Mouse (Mus musculus) forebrain, postnatal 0 days (tissue): ENCODE results near the gene Prss33. TPM values are rescaled to one million over a fixed set of nuclear protein-coding genes. Genes with fewer than 3 reads are reported as not detected.

ENCODE experiments used
- ATAC-seq: fragments of 200-750 bp; cut with Nextera tagmentation; 2 replicates; pipeline ENCODE4 v1.8.0; 2017; ENCODE audit warnings: mild to moderate bottlenecking, moderate library complexity
- DNase-seq: peaks from one replicate; pipeline ENCODE4 v3.0.0-alpha.2; 2015
- H3K27ac ChIP-seq: fragments of 300-500 bp; sonication (generic); 2 replicates; pipeline ENCODE4 v1.5.1; 2014; ENCODE audit warnings: low read depth, mild to moderate bottlenecking, antibody characterized with exemption, low read length, moderate library complexity, mixed read lengths
- H3K27me3 ChIP-seq: fragments of 300-500 bp; sonication (generic); 2 replicates; pipeline ENCODE4 v1.6.1; 2014; ENCODE audit warnings: mild to moderate bottlenecking, low read length, mixed read lengths; ENCODE audit not compliant: insufficient read depth
- H3K36me3 ChIP-seq: fragments of 300-500 bp; sonication (generic); 2 replicates; pipeline ENCODE4 v1.6.1; 2014; ENCODE audit warnings: mild to moderate bottlenecking, moderate library complexity; ENCODE audit not compliant: insufficient read depth
- H3K4me1 ChIP-seq: fragments of 300-500 bp; sonication (generic); 2 replicates; pipeline ENCODE4 v1.6.1; 2014; ENCODE audit warnings: antibody characterized with exemption; ENCODE audit not compliant: insufficient read depth
- H3K4me2 ChIP-seq: fragments of 300-500 bp; sonication (generic); 2 replicates; pipeline ENCODE4 v1.6.1; 2014; ENCODE audit warnings: low read depth, mild to moderate bottlenecking, moderate library complexity
- H3K4me3 ChIP-seq: fragments of 300-500 bp; sonication (generic); 2 replicates; pipeline ENCODE4 v1.5.1; 2014; ENCODE audit warnings: low read depth, low read length, mixed read lengths
- H3K9ac ChIP-seq: fragments of 300-500 bp; sonication (generic); 2 replicates; pipeline ENCODE4 v1.6.1; 2014; ENCODE audit warnings: mild to moderate bottlenecking
- H3K9me3 ChIP-seq: fragments of 300-500 bp; sonication (generic); 2 replicates; pipeline ENCODE4 v1.6.1; 2016; ENCODE audit warnings: low read length
- CTCF ChIP-seq: sonication (generic); IDR thresholded peaks from 2 replicates; pipeline ENCODE4 v1.5.1; 2016; ENCODE audit warnings: antibody characterized with exemption, control low read depth, low read depth
- WGBS: fragments of 180-500 bp; shearing (Covaris S2); extraction: QIAGEN DNeasy Blood & Tissue Kit; methylation state at CpG from one replicate; pipeline ENCODE4 v1.1.7; 2014; 5-methylcytosine and 5-hydroxymethylcytosine counted together
- microRNA-seq, 2 experiments: library from miRNA; unstranded; fragments of <30 nt; microRNA quantifications; one replicate each; pipeline ENCODE4; 2016
- polyA plus RNA-seq: library from polyadenylated mRNA; unstranded; fragments of >200 nt; fragmentation: Nextera tagmentation; extraction: Ambion mirVana; gene quantifications from 2 replicates; pipeline ENCODE4 v1.2.1, GENCODE M21; 2015
- total RNA-seq: library from RNA; depleted of rRNA; stranded (reverse); fragments of >200 nt; gene quantifications from 2 replicates; pipeline ENCODE4 v1.2.3, GENCODE M21; 2014; rRNA removed

Gene Prss33
- total and polyA plus RNA-seq, 2 experiments from 2014 or later, result not detected

- H3K27me3 ChIP-seq, result no peaks in the 10 kb centered on the region
- H3K4me3 ChIP-seq, result peak within 1 kb of the TSS; percentile 59
- no peaks in the 10 kb centered on the region for H3K36me3 ChIP-seq
- DNase-seq (peak; percentile 95), ATAC-seq (peak; percentile 89)
- peaks cover 15% of the 10 kb centered on the region for H3K4me1 ChIP-seq
- H3K9ac ChIP-seq, result peak within 1 kb of the TSS; percentile 70
- TF ChIP-seq CTCF, result no peak; the same call in 1 of the 2 replicates
- WGBS, result 3% methylated on average over 43 of the region's 43 CpGs
- peak within 1 kb of the TSS; percentile 83 for H3K27ac ChIP-seq
- peak within 1 kb of the TSS; percentile 82 for H3K4me2 ChIP-seq
- H3K9me3 ChIP-seq, result no peaks in the 10 kb centered on the region
Measured at GRCm38 (mm10) chr17:23785561-23786471, 50.0 kb downstream of the Prss33 start, which contains the start of gene Flywch2. Flywch2 (minus strand) TSS chr17:23786081.

- H3K4me2 ChIP-seq, result no peak overlapping the region
- H3K4me3 ChIP-seq, result no peak overlapping the region
- H3K27ac ChIP-seq, result no peak overlapping the region
- no peaks in the 10 kb centered on the region for H3K9me3 ChIP-seq
- DNase-seq (no peak), ATAC-seq (no peak)
- no peak for TF ChIP-seq CTCF
- H3K36me3 ChIP-seq, result no peaks in the 10 kb centered on the region; the same call in 1 of the 2 replicates
- no peaks in the 10 kb centered on the region for H3K27me3 ChIP-seq
- H3K9ac ChIP-seq, result no peak overlapping the region
- peaks cover 6% of the 10 kb centered on the region; the same call in 1 of the 2 replicates for H3K4me1 ChIP-seq
Measured at GRCm38 (mm10) chr17:23783352-23783751, 52.5 kb downstream of the Prss33 start.

Small RNA genes within 50 kb of the gene (microRNA-seq; reads per million reads assigned to microRNA genes)
- 0.39 to 0.85 reads per million in 2 experiments for gene Mir5125

Other genes starting within 250 kb of the Prss33 start
- gene Zfp13, start 236.6 kb downstream of the Prss33 start, total RNA-seq, result 43.0 and 47.0 TPM in 2 replicates
- 21.5 and 23.6 TPM in 2 replicates for gene Zfp13, start 236.6 kb downstream of the Prss33 start, polyA plus RNA-seq
- not detected in 2 replicates for gene Zscan10, start 235.2 kb downstream of the Prss33 start, total RNA-seq
- gene Zscan10, start 235.2 kb downstream of the Prss33 start, polyA plus RNA-seq, result 0.18 and 0.21 TPM in 2 replicates
- gene Mmp25, start 190.8 kb downstream of the Prss33 start, total RNA-seq, result 0.31 and 0.48 TPM in 2 replicates
- gene Mmp25, start 190.8 kb downstream of the Prss33 start, polyA plus RNA-seq, result 0.91 and 1.1 TPM in 2 replicates
- 0.14 TPM in 1 of 2 replicates, not detected in the other for gene Bicdl2, start 175.6 kb downstream of the Prss33 start, total RNA-seq
- gene Bicdl2, start 175.6 kb downstream of the Prss33 start, polyA plus RNA-seq, result 0.12 TPM in 1 of 2 replicates, not detected in the other
- 82.3 and 84.6 TPM in 2 replicates for gene Hcfc1r1, start 162.5 kb downstream of the Prss33 start, total RNA-seq
- 198 and 215 TPM in 2 replicates for gene Hcfc1r1, start 162.5 kb downstream of the Prss33 start, polyA plus RNA-seq
- 14.7 and 18.2 TPM in 2 replicates for gene Thoc6, start 162.2 kb downstream of the Prss33 start, total RNA-seq
- 18.0 and 21.1 TPM in 2 replicates for gene Thoc6, start 162.2 kb downstream of the Prss33 start, polyA plus RNA-seq
- gene Tnfrsf12a, start 158.6 kb downstream of the Prss33 start, total RNA-seq, result 1.4 and 3.9 TPM in 2 replicates
- 2.0 and 3.6 TPM in 2 replicates for gene Tnfrsf12a, start 158.6 kb downstream of the Prss33 start, polyA plus RNA-seq
- 0.31 and 1.8 TPM in 2 replicates for gene Cldn6, start 156.8 kb downstream of the Prss33 start, total RNA-seq
- gene Cldn6, start 156.8 kb downstream of the Prss33 start, polyA plus RNA-seq, result 0.39 and 0.76 TPM in 2 replicates
- 0.54 TPM in 1 of 2 replicates, not detected in the other for gene Cldn9, start 152.0 kb downstream of the Prss33 start, total RNA-seq
- gene Cldn9, start 152.0 kb downstream of the Prss33 start, polyA plus RNA-seq, result 0.25 and 0.62 TPM in 2 replicates
- not detected in 2 replicates for gene 1520401A03Rik, start 113.3 kb downstream of the Prss33 start, total RNA-seq
- not detected in 2 replicates for gene 1520401A03Rik, start 113.3 kb downstream of the Prss33 start, polyA plus RNA-seq
- 9.1 and 16.3 TPM in 2 replicates for gene Pkmyt1, start 109.7 kb downstream of the Prss33 start, total RNA-seq
- 14.1 and 14.5 TPM in 2 replicates for gene Pkmyt1, start 109.7 kb downstream of the Prss33 start, polyA plus RNA-seq
- 51.9 and 54.9 TPM in 2 replicates for gene Paqr4, start 95.2 kb downstream of the Prss33 start, total RNA-seq
- 48.8 and 56.9 TPM in 2 replicates for gene Paqr4, start 95.2 kb downstream of the Prss33 start, polyA plus RNA-seq
- gene Kremen2, start 90.2 kb downstream of the Prss33 start, total RNA-seq, result 0.38 and 0.90 TPM in 2 replicates
- gene Kremen2, start 90.2 kb downstream of the Prss33 start, polyA plus RNA-seq, result 0.23 and 0.82 TPM in 2 replicates
- gene Flywch1, start 64.5 kb downstream of the Prss33 start, total RNA-seq, result 167 and 189 TPM in 2 replicates
- 117 and 135 TPM in 2 replicates for gene Flywch1, start 64.5 kb downstream of the Prss33 start, polyA plus RNA-seq
- 55.0 and 69.2 TPM in 2 replicates for gene Flywch2, start 50.0 kb downstream of the Prss33 start, total RNA-seq
- 77.4 and 79.2 TPM in 2 replicates for gene Flywch2, start 50.0 kb downstream of the Prss33 start, polyA plus RNA-seq
- 106 and 147 TPM in 2 replicates for gene Srrm2, start 45.5 kb downstream of the Prss33 start, total RNA-seq
- 218 and 384 TPM in 2 replicates for gene Srrm2, start 45.5 kb downstream of the Prss33 start, polyA plus RNA-seq
- 1,186 and 1,488 TPM in 2 replicates for gene Elob, start 6.9 kb downstream of the Prss33 start, total RNA-seq
- 1,394 and 1,814 TPM in 2 replicates for gene Elob, start 6.9 kb downstream of the Prss33 start, polyA plus RNA-seq
- 0.57 TPM in 1 of 2 replicates, not detected in the other for gene Prss32, start 7.8 kb upstream of the Prss33 start, total RNA-seq
- gene Prss32, start 7.8 kb upstream of the Prss33 start, polyA plus RNA-seq, result 0.20 and 0.30 TPM in 2 replicates
- 0.31 and 1.0 TPM in 2 replicates for gene Prss41, start 8.1 kb upstream of the Prss33 start, total RNA-seq
- 1.0 and 1.3 TPM in 2 replicates for gene Prss41, start 8.1 kb upstream of the Prss33 start, polyA plus RNA-seq
- not detected in 2 replicates for gene Prss21, start 32.0 kb upstream of the Prss33 start, total RNA-seq
- not detected in 2 replicates for gene Prss21, start 32.0 kb upstream of the Prss33 start, polyA plus RNA-seq
- not detected in 2 replicates for gene Dcpp1, start 44.8 kb upstream of the Prss33 start, total RNA-seq
- not detected in 2 replicates for gene Dcpp1, start 44.8 kb upstream of the Prss33 start, polyA plus RNA-seq
- not detected in 2 replicates for gene Dcpp2, start 44.8 kb upstream of the Prss33 start, total RNA-seq
- not detected in 2 replicates for gene Dcpp2, start 44.8 kb upstream of the Prss33 start, polyA plus RNA-seq
- gene Dcpp3, start 81.4 kb upstream of the Prss33 start, total RNA-seq, result not detected in 2 replicates
- gene Dcpp3, start 81.4 kb upstream of the Prss33 start, polyA plus RNA-seq, result not detected in 2 replicates
- gene Sbp, start 105.6 kb upstream of the Prss33 start, total RNA-seq, result not detected in 2 replicates
- not detected in 2 replicates for gene Sbp, start 105.6 kb upstream of the Prss33 start, polyA plus RNA-seq
- not detected in 2 replicates for gene Sbpl, start 119.2 kb upstream of the Prss33 start, total RNA-seq
- not detected in 2 replicates for gene Sbpl, start 119.2 kb upstream of the Prss33 start, polyA plus RNA-seq
- 0.19 TPM in 1 of 2 replicates, not detected in the other for gene Prss30, start 144.5 kb upstream of the Prss33 start, total RNA-seq
- gene Prss30, start 144.5 kb upstream of the Prss33 start, polyA plus RNA-seq, result 0.13 and 0.53 TPM in 2 replicates
- not detected in 2 replicates for gene Prss22, start 162.0 kb upstream of the Prss33 start, total RNA-seq
- 0.10 TPM in 1 of 2 replicates, not detected in the other for gene Prss22, start 162.0 kb upstream of the Prss33 start, polyA plus RNA-seq
- not detected in 2 replicates for gene Prss27, start 202.1 kb upstream of the Prss33 start, total RNA-seq
- not detected in 2 replicates for gene Prss27, start 202.1 kb upstream of the Prss33 start, polyA plus RNA-seq
- gene Kctd5, start 237.4 kb upstream of the Prss33 start, total RNA-seq, result 83.4 and 97.6 TPM in 2 replicates
- 82.2 and 87.2 TPM in 2 replicates for gene Kctd5, start 237.4 kb upstream of the Prss33 start, polyA plus RNA-seq